Mouse (Mus musculus): ENCODE results near the gene Zbtb7b. TPM values are rescaled to one million over a fixed set of nuclear protein-coding genes. Genes with fewer than 3 reads are reported as not detected.

Zbtb7b gene
- polyA plus RNA-seq, 1 experiment = 54.3 TPM

DNA sequence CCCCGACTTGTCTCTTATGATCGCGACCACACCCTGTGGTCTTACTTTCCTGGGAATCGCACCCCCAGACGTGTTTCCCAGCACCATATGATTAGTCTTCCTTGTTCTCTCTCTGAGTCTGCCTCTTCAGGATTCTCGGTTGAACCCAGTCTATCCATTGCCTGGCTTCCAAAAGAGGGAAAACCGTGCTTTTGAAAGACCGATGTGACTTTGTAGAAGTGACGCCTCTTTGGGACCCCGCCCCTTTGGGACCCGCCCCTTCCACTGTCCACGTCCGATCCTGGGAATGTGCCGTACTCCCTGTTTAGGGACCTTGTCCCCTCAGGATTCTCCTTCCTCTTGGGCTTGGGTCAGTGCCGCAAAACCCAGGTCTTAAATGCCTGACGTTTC, 24.3 kb upstream of the Zbtb7b start:
- Histone ChIP-seq H3K36me3 (ENCODE audit: control insufficient read depth, insufficient read depth, low read length) (no peaks in the 10 kb centered on the region), H3K27ac (ENCODE audit: insufficient read depth, low read depth, low read length) (peak overlapping the region; percentile 96), H3K4me1 (ENCODE audit: control insufficient read depth, insufficient read depth, low read length) (peaks cover 6% of the 10 kb centered on the region; the same call in 1 of the 2 replicates), H3K4me3 (ENCODE audit: insufficient read depth, low read depth, low read length) (peak overlapping the region; percentile 86), H3K27me3 (replicated peaks; ENCODE audit: control insufficient read depth, insufficient read depth, low read length) (no peaks in the 10 kb centered on the region)
- no peak for TF ChIP-seq CTCF (conservative IDR thresholded peaks at IDR 0.05; ENCODE audit: insufficient read depth, insufficient read length, low read depth, low read length)
- TF ChIP-seq POLR2A (IDR thresholded peaks at IDR 0.05; ENCODE audit: low read depth, low read length) = no peak
- 1% methylated on average over 16 of the region's 16 CpGs for WGBS
- peak; percentile 92 for DNase-seq

DNA sequence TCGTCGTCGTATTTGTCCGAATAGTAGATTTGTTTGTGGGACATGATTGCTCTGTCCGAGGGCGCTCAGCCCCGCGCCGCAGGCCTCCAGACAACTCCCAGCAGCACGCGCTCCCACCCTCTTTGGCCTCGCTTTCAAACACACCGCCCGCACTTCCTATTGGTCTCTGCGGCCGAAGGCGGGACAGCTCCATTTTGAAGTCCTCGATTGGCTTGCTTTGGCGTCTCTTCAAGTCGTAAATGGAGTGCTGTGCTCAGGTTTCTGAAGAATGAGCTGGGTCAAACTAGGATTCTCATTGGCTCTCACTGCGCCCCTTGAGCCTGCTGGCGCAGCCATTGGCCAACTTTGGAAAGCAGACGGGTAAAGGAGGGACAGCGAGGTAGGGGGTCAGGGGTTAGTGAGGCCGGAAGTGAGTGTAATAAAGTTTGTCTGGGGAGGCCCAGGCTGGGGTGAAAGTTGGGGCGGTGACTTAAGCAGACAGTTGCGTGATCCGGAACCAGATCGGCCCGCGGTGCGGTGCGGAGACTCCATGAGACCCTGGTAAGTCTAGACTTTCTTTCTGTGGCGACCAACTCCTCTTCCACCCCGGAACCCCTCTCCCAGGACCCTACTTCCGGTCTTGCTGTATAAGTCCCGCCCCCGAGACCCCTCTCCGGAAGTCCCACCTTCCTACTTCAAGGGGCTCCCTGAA, 23.7 kb upstream of the Zbtb7b start, which contains the start of the genes Cks1b and Shc1:
Cks1b (minus strand) TSS at position 214 of the 691 bp plus-strand sequence.
Shc1 (plus strand) TSS at position 274 of the 691 bp plus-strand sequence.
- H3K36me3 ChIP-seq (ENCODE audit: control insufficient read depth, insufficient read depth, low read length) = no peaks in the 10 kb centered on the region
- no peaks in the 10 kb centered on the region for H3K27me3 ChIP-seq (replicated peaks; ENCODE audit: control insufficient read depth, insufficient read depth, low read length)
- under 1% methylated on average over 39 of the region's 39 CpGs for WGBS
- H3K27ac ChIP-seq (ENCODE audit: insufficient read depth, low read depth, low read length) = peak within 1 kb of the TSS; percentile 96
- TF ChIP-seq CTCF (conservative IDR thresholded peaks at IDR 0.05; ENCODE audit: insufficient read depth, insufficient read length, low read depth, low read length) (no peak), POLR2A (IDR thresholded peaks at IDR 0.05; ENCODE audit: low read depth, low read length) (no peak)
- peak; percentile 99 for DNase-seq
- H3K4me3 ChIP-seq (ENCODE audit: insufficient read depth, low read depth, low read length) = peak within 1 kb of the TSS; percentile 86
- H3K4me1 ChIP-seq (ENCODE audit: control insufficient read depth, insufficient read depth, low read length) = peaks cover 6% of the 10 kb centered on the region; the same call in 1 of the 2 replicates

DNA sequence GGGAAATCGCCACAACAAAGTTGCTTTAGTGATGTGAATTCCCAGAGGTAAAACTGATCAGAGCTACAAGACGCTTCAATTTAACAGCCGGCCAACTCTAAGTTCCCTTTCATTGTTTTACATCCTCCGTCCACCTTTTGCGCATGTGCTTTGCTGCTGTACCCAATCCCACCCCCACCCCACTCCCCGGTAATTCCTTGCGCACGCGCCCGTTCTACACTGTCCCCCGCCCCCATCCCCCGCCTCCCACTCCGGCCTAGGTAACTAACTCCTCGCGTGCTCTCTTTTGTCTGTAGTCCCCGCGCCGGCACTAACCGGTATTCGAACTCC, 23.2 kb upstream of the Zbtb7b start:
- Histone ChIP-seq H3K27me3 (replicated peaks; ENCODE audit: control insufficient read depth, insufficient read depth, low read length) (no peaks in the 10 kb centered on the region), H3K36me3 (ENCODE audit: control insufficient read depth, insufficient read depth, low read length) (no peaks in the 10 kb centered on the region), H3K27ac (ENCODE audit: insufficient read depth, low read depth, low read length) (no peak overlapping the region), H3K4me3 (ENCODE audit: insufficient read depth, low read depth, low read length) (peak overlapping the region; percentile 51), H3K4me1 (ENCODE audit: control insufficient read depth, insufficient read depth, low read length) (peaks cover 6% of the 10 kb centered on the region; the same call in 1 of the 2 replicates)
- no peak for DNase-seq
- TF ChIP-seq CTCF (conservative IDR thresholded peaks at IDR 0.05; ENCODE audit: insufficient read depth, insufficient read length, low read depth, low read length) (no peak), POLR2A (IDR thresholded peaks at IDR 0.05; ENCODE audit: low read depth, low read length) (no peak)
- 2% methylated on average over 20 of the region's 20 CpGs for WGBS

DNA sequence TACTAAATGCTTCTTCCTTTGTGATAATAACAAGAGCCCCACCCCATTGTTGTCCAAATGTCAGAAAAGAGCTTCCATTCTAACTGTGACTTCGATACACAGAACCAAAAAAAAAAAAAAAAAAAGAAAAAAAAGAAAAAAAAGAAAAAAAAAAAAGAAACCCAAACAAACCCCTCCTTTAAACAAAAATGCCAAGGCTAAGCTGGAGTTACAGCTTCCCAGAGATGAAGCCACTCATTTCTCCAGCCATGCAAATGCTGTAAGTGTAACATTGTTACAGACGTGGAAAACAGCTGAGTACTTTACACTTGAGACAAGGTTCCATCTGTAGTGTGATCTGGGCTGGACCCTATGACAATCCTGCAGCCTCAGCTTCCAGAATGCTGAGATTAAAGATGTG, 22.6 kb upstream of the Zbtb7b start:
- TF ChIP-seq POLR2A (IDR thresholded peaks at IDR 0.05; ENCODE audit: low read depth, low read length) (no peak), CTCF (conservative IDR thresholded peaks at IDR 0.05; ENCODE audit: insufficient read depth, insufficient read length, low read depth, low read length) (no peak)
- WGBS = 20% methylated on average over 2 of the region's 2 CpGs
- H3K27ac ChIP-seq (ENCODE audit: insufficient read depth, low read depth, low read length) = no peak overlapping the region
- no peaks in the 10 kb centered on the region for H3K27me3 ChIP-seq (replicated peaks; ENCODE audit: control insufficient read depth, insufficient read depth, low read length)
- H3K36me3 ChIP-seq (ENCODE audit: control insufficient read depth, insufficient read depth, low read length) = no peaks in the 10 kb centered on the region
- no peak for DNase-seq
- peaks cover 6% of the 10 kb centered on the region; the same call in 1 of the 2 replicates for H3K4me1 ChIP-seq (ENCODE audit: control insufficient read depth, insufficient read depth, low read length)
- no peak overlapping the region for H3K4me3 ChIP-seq (ENCODE audit: insufficient read depth, low read depth, low read length)

DNA sequence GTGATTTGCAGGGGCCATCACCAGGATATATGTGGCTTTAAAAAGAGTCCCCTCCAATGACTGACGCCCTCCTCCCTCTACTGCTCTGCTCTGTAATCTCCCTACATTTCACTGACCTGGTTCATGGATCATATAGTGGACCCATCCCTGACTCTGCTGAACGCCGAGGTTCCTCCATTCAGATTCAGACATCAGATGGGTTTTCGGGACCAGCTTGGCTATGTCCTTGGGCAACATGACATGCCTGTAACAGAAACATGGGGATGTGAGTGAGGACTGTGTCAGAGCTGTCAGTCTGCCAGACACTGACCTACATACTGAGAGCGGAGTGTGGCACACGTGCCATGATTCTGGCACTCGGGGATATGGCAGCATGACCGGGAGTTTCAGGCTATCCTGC, 21.6 kb upstream of the Zbtb7b start:
- Histone ChIP-seq H3K4me3 (ENCODE audit: insufficient read depth, low read depth, low read length) (no peak overlapping the region), H3K27me3 (replicated peaks; ENCODE audit: control insufficient read depth, insufficient read depth, low read length) (no peaks in the 10 kb centered on the region), H3K4me1 (ENCODE audit: control insufficient read depth, insufficient read depth, low read length) (peaks cover 4% of the 10 kb centered on the region; the same call in 1 of the 2 replicates), H3K27ac (ENCODE audit: insufficient read depth, low read depth, low read length) (no peak overlapping the region), H3K36me3 (ENCODE audit: control insufficient read depth, insufficient read depth, low read length) (no peaks in the 10 kb centered on the region)
- 93% methylated on average over 8 of the region's 8 CpGs for WGBS
- no peak for DNase-seq
- no peak for TF ChIP-seq CTCF (conservative IDR thresholded peaks at IDR 0.05; ENCODE audit: insufficient read depth, insufficient read length, low read depth, low read length)
- TF ChIP-seq POLR2A (IDR thresholded peaks at IDR 0.05; ENCODE audit: low read depth, low read length) = no peak

DNA sequence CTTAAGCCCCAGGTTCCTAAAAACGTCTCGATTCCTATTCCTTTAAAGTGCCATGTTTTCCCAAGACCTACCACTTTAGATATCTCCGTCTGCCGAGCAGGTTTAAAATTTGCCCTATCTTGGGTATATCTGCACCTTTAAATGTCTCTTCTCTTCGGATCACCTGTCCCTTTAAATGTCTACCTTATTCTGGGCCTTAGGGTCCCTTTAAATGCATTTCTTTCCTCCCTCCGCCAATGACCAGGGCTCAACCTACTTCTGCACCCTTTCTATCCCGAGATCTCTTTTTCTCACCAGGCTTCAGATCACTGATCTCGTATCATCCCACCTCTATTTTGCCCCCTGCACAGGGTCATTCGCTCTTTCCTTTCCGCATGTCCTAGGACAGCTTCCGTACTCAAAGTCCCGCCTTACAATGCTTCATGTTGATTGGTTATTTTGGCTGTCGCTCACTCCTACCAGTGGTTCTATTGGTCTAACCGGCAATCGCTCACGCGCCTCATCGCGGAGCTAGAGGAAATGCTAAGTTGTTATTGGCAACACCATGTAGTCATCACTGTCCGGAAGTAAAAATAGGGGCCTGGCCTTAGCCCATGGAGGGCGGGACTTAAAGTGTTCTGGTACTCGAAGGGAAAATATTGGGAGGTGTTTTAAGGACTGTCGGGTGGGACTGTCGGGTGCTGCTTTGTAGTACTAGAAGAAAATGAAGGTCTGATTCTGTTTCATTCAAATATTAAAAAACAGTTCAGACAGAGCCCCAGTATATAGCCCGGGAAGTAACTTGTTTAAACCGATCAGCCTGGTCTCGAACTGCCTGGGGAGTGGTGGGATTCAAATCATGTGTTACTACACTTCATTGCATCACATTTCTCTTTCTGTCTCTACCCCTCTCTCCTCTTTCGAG, 17.2 kb upstream of the Zbtb7b start, which contains the start of gene Flad1:
Flad1 (minus strand) TSS at position 381 of the 904 bp plus-strand sequence.
- 4% methylated on average over 28 of the region's 28 CpGs for WGBS
- TF ChIP-seq POLR2A (IDR thresholded peaks at IDR 0.05; ENCODE audit: low read depth, low read length) (no peak), CTCF (conservative IDR thresholded peaks at IDR 0.05; ENCODE audit: insufficient read depth, insufficient read length, low read depth, low read length) (no peak)
- peaks cover 2% of the 10 kb centered on the region; the same call in 1 of the 2 replicates for H3K36me3 ChIP-seq (ENCODE audit: control insufficient read depth, insufficient read depth, low read length)
- peak within 1 kb of the TSS; percentile 72 for H3K27ac ChIP-seq (ENCODE audit: insufficient read depth, low read depth, low read length)
- H3K4me1 ChIP-seq (ENCODE audit: control insufficient read depth, insufficient read depth, low read length) = peaks cover 6% of the 10 kb centered on the region; the same call in 1 of the 2 replicates
- peak within 1 kb of the TSS; percentile 65 for H3K4me3 ChIP-seq (ENCODE audit: insufficient read depth, low read depth, low read length)
- no peaks in the 10 kb centered on the region for H3K27me3 ChIP-seq (replicated peaks; ENCODE audit: control insufficient read depth, insufficient read depth, low read length)
- DNase-seq = peak; percentile 100
